Mouse (Mus musculus) stomach, postnatal 0 days (tissue): ENCODE data around the gene Cdk14. TPM values are rescaled to one million over a fixed set of nuclear protein-coding genes. Genes with fewer than 3 reads are reported as not detected.
"Not testable (repeated sequence)": the region's sequence is repeated elsewhere in the genome, so short reads cannot be mapped to it uniquely, and the experiment has no call there.

Experiments used
- ATAC-seq: fragments of 200-750 bp; cut with Nextera tagmentation; 2 replicates; pipeline ENCODE4 v1.8.0; 2017; ENCODE audit not compliant: low FRiP score, low TSS enrichment
- DNase-seq: peaks from one replicate; pipeline ENCODE4 v3.0.0-alpha.2; 2016; ENCODE audit warnings: low spot score
- H3K27ac ChIP-seq: fragments of 300-500 bp; sonication (generic); replicated peaks from 2 replicates; pipeline ENCODE4 v1.5.1; 2014; ENCODE audit warnings: mild to moderate bottlenecking, control low read depth
- H3K27me3 ChIP-seq: fragments of 300-500 bp; sonication (generic); 2 replicates; pipeline ENCODE4 v1.6.1; 2014; ENCODE audit warnings: low read length; ENCODE audit not compliant: control insufficient read depth, insufficient read depth
- H3K36me3 ChIP-seq: fragments of 300-500 bp; sonication (generic); 2 replicates; pipeline ENCODE4 v1.6.1; 2014; ENCODE audit warnings: low read length, mixed read lengths; ENCODE audit not compliant: control insufficient read depth, insufficient read depth
- H3K4me1 ChIP-seq: fragments of 300-500 bp; sonication (generic); replicated peaks from 2 replicates; pipeline ENCODE4 v1.6.1; 2014; ENCODE audit warnings: antibody characterized with exemption; ENCODE audit not compliant: control insufficient read depth, insufficient read depth
- H3K4me2 ChIP-seq: fragments of 300-500 bp; sonication (generic); replicated peaks from 2 replicates; pipeline ENCODE4 v1.6.1; 2014; ENCODE audit warnings: low read depth, mild to moderate bottlenecking, control low read depth, moderate library complexity
- H3K4me3 ChIP-seq: fragments of 300-500 bp; sonication (generic); 2 replicates; pipeline ENCODE4 v1.5.1; 2014; ENCODE audit warnings: low read depth, low read length, control low read depth
- H3K9ac ChIP-seq: fragments of 300-500 bp; sonication (generic); 2 replicates; pipeline ENCODE4 v1.6.1; 2014; ENCODE audit warnings: mild to moderate bottlenecking, low read length, control low read depth, mixed read lengths
- H3K9me3 ChIP-seq: fragments of 300-500 bp; sonication (generic); 2 replicates; pipeline ENCODE4 v1.6.1; 2016; ENCODE audit warnings: low read length; ENCODE audit not compliant: control insufficient read depth
- CTCF ChIP-seq: IDR thresholded peaks from 2 replicates; pipeline ENCODE4 v1.5.1; 2016; ENCODE audit warnings: antibody characterized with exemption, low read depth, mild to moderate bottlenecking, moderate library complexity
- EP300 ChIP-seq: optimal IDR thresholded peaks from 2 replicates; pipeline ENCODE3; 2016; ENCODE audit warnings: antibody characterized with exemption
- WGBS: fragments of 180-500 bp; shearing (Covaris S2); extraction: QIAGEN DNeasy Blood & Tissue Kit; methylation state at CpG from one replicate; pipeline ENCODE4 v1.1.7; 2014; 5-methylcytosine and 5-hydroxymethylcytosine counted together
- polyA plus RNA-seq: library from polyadenylated mRNA; unstranded; fragments of >200 nt; fragmentation: Nextera tagmentation; extraction: Ambion mirVana; gene quantifications from 2 replicates; pipeline ENCODE4 v1.2.1, GENCODE M21; 2015

Gene Cdk14
- polyA plus RNA-seq, 1 experiment from 2014 or later = 6.1 TPM

GRCm38 (mm10) chr5:5330926-5331460, 89.1 kb downstream of the Cdk14 start:
- 83% methylated on average over 10 of the region's 10 CpGs for WGBS
- no peaks in the 10 kb centered on the region for H3K27me3 ChIP-seq
- no peak for ATAC-seq

GRCm38 (mm10) chr5:5329018-5329417, 91.1 kb downstream of the Cdk14 start:
- not testable (repeated sequence) for H3K9me3 ChIP-seq, H3K4me3 ChIP-seq, H3K36me3 ChIP-seq, H3K9ac ChIP-seq, ATAC-seq, H3K4me2 ChIP-seq, H3K27me3 ChIP-seq, DNase-seq, H3K27ac ChIP-seq, H3K4me1 ChIP-seq
- 92% methylated on average over 2 of the region's 2 CpGs for WGBS

More at GRCm38 (mm10) chr5:5330926-5331460, 89.1 kb downstream of the Cdk14 start:
- Histone ChIP-seq H3K9me3 (no peaks in the 10 kb centered on the region), H3K9ac (no peak overlapping the region), H3K4me1 (no peaks in the 10 kb centered on the region), H3K27ac (no peak overlapping the region), H3K4me3 (no peak overlapping the region), H3K4me2 (no peak overlapping the region), H3K36me3 (no peaks in the 10 kb centered on the region)
- TF ChIP-seq CTCF = no peak
- TF ChIP-seq EP300 = no peak
- no peak for DNase-seq

- no peaks in the 10 kb centered on the region for H3K9me3 ChIP-seq
- no peaks in the 10 kb centered on the region for H3K4me1 ChIP-seq
- H3K4me3 ChIP-seq = no peak overlapping the region
- no peak for DNase-seq
- no peaks in the 10 kb centered on the region for H3K27me3 ChIP-seq
- WGBS = 74% methylated on average over 2 of the region's 2 CpGs
- no peak overlapping the region for H3K9ac ChIP-seq
- no peak overlapping the region for H3K4me2 ChIP-seq
- H3K36me3 ChIP-seq = no peaks in the 10 kb centered on the region
- ATAC-seq = no peak
- no peak for TF ChIP-seq CTCF
- no peak for TF ChIP-seq EP300
- H3K27ac ChIP-seq = no peak overlapping the region
Measured at GRCm38 (mm10) chr5:5326716-5327115, 93.4 kb downstream of the Cdk14 start.

- H3K9ac ChIP-seq = no peak overlapping the region
- no peaks in the 10 kb centered on the region for H3K9me3 ChIP-seq
- no peaks in the 10 kb centered on the region for H3K4me1 ChIP-seq
- H3K36me3 ChIP-seq = no peaks in the 10 kb centered on the region
- no peak for TF ChIP-seq EP300
- TF ChIP-seq CTCF = peak; percentile 36
- ATAC-seq (no peak), DNase-seq (no peak)
- no peaks in the 10 kb centered on the region for H3K27me3 ChIP-seq
- no peak overlapping the region for H3K4me2 ChIP-seq
- 86% methylated on average over 8 of the region's 8 CpGs for WGBS
- no peak overlapping the region for H3K27ac ChIP-seq
- no peak overlapping the region for H3K4me3 ChIP-seq
Measured at GRCm38 (mm10) chr5:5322699-5323098, 97.4 kb downstream of the Cdk14 start.

- TF ChIP-seq EP300 (no peak), CTCF (no peak)
- no peak overlapping the region for H3K4me2 ChIP-seq
Measured at GRCm38 (mm10) chr5:5320506-5321181, 99.5 kb downstream of the Cdk14 start.

GRCm38 (mm10) chr5:5319824-5320505, 100.1 kb downstream of the Cdk14 start:
- no peaks in the 10 kb centered on the region for H3K27me3 ChIP-seq
- no peak overlapping the region for H3K4me2 ChIP-seq
- peak overlapping the region; percentile 45; the same call in 1 of the 2 replicates for H3K27ac ChIP-seq
- no peak overlapping the region for H3K4me3 ChIP-seq
- DNase-seq (no peak), ATAC-seq (peak; percentile 75)
- H3K36me3 ChIP-seq = no peaks in the 10 kb centered on the region
- no peak overlapping the region for H3K9ac ChIP-seq
- no peak for TF ChIP-seq CTCF
- no peak for TF ChIP-seq EP300
- 63% methylated on average over 8 of the region's 8 CpGs for WGBS
- H3K4me1 ChIP-seq = no peaks in the 10 kb centered on the region
- H3K9me3 ChIP-seq = no peaks in the 10 kb centered on the region

More at GRCm38 (mm10) chr5:5320506-5321181, 99.5 kb downstream of the Cdk14 start:
- Histone ChIP-seq H3K9ac (no peak overlapping the region), H3K27ac (peak overlapping the region; percentile 45; the same call in 1 of the 2 replicates), H3K4me3 (no peak overlapping the region), H3K4me1 (no peaks in the 10 kb centered on the region), H3K9me3 (no peaks in the 10 kb centered on the region), H3K27me3 (no peaks in the 10 kb centered on the region), H3K36me3 (no peaks in the 10 kb centered on the region)
- WGBS = 42% methylated on average over 2 of the region's 2 CpGs
- ATAC-seq = peak; percentile 64
- DNase-seq = peak; percentile 39
